In genomic region chr7:19202065-19202850, GRCm38 (mm10) we compare ENCODE assay signal across 14 mouse cellular contexts. TPM values are rescaled to one million over a fixed set of nuclear protein-coding genes. Genes with fewer than 3 reads are reported as not detected.
A peak's percentile ranks its signal among the peaks of the same experiment; 100 is the strongest.
DNase-seq lines count a peak whose midpoint lies in the region; ATAC-seq and TF ChIP-seq lines count a peak whose summit lies in the region.
"Had no signal": no experiment of that assay in that cellular context is flagged by ENCODE, and none has a peak within 500 bp of the region (broad histone marks: within the 10 kb centered on the region; RNA-seq: fewer than 3 reads in every experiment).

No protein-coding gene starts in this region.

- ATAC-seq in liver, postnatal 0 days: no peak

- no peak overlapping the region for H3K4me3 ChIP-seq in liver, postnatal 0 days (ENCODE audit: low read depth, low read length)
- peak overlapping the region; percentile 22 for H3K4me3 ChIP-seq in ES-Bruce4 (ENCODE audit: low read depth, low read length)
- H3K4me3 ChIP-seq: heart, adult 2 months; neural tube, embryonic 12.5 days had no signal

- DNase-seq in liver: peak; percentile 53
- DNase-seq in liver, postnatal 0 days: no peak
- DNase-seq in induced T-regulatory cell, adult 2 months (ENCODE audit: low read depth): peak; percentile 40
- DNase-seq in splenic B cell, adult 2 months (ENCODE audit: low read depth, low spot score): peak; percentile 32
- no peak for DNase-seq in layer of hippocampus, adult 18-20 months (ENCODE audit: low spot score in 2 of 2)
- DNase-seq in retina, embryonic 14.5 days (ENCODE audit: low spot score): no peak
- DNase-seq: adrenal gland, postnatal 25 days; heart, adult 2 months; kidney, adult 8-10 months; thymus, postnatal 25 days had no signal

- TF ChIP-seq CTCF in liver, postnatal 0 days (IDR thresholded peaks at IDR 0.05; ENCODE audit: low read depth): no peak
- no peak for TF ChIP-seq CTCF in ES-Bruce4 (IDR thresholded peaks at IDR 0.05; ENCODE audit: low read depth, low read length)

- no peaks in the 10 kb centered on the region for H3K9me3 ChIP-seq in liver, postnatal 0 days (ENCODE audit: low read length)
- no peaks in the 10 kb centered on the region for H3K9me3 ChIP-seq in ES-Bruce4 (replicated peaks; ENCODE audit: control insufficient read depth, insufficient read depth, low read length, poor library complexity, severe bottlenecking)
- H3K9me3 ChIP-seq: neural tube, embryonic 12.5 days had no signal

- TF ChIP-seq EP300 in liver, postnatal 0 days (IDR thresholded peaks at IDR 0.05; ENCODE audit: low read depth): no peak
- TF ChIP-seq EP300 in ES-Bruce4 (IDR thresholded peaks at IDR 0.05; ENCODE audit: insufficient read depth, low read depth, low read length): no peak

- H3K27me3 ChIP-seq in liver, postnatal 0 days (ENCODE audit: insufficient read depth, low read length): no peaks in the 10 kb centered on the region
- H3K27me3 ChIP-seq in ES-Bruce4 (ENCODE audit: control insufficient read depth, insufficient read depth, low read length, poor library complexity, severe bottlenecking): no peaks in the 10 kb centered on the region
- no peaks in the 10 kb centered on the region for H3K27me3 ChIP-seq in splenic B cell, adult 2 months (ENCODE audit: control insufficient read depth, insufficient read depth, low read length, poor library complexity, severe bottlenecking)
- H3K27me3 ChIP-seq: neural tube, embryonic 12.5 days had no signal

- no peak overlapping the region for H3K27ac ChIP-seq in liver, postnatal 0 days (ENCODE audit: low read depth)
- peak overlapping the region; percentile 88 for H3K27ac ChIP-seq in ES-Bruce4 (ENCODE audit: insufficient read depth, low read length)
- H3K27ac ChIP-seq: heart, adult 2 months; neural tube, embryonic 12.5 days had no signal

- peaks cover 14% of the 10 kb centered on the region for H3K36me3 ChIP-seq in liver, postnatal 0 days (replicated peaks; ENCODE audit: insufficient read depth, low read length)
- H3K36me3 ChIP-seq in ES-Bruce4 (ENCODE audit: control insufficient read depth, insufficient read depth, low read length, poor library complexity, severe bottlenecking): no peaks in the 10 kb centered on the region
- H3K36me3 ChIP-seq in splenic B cell, adult 2 months (ENCODE audit: control insufficient read depth, insufficient read depth, low read length, poor library complexity, severe bottlenecking): 0 out of 2 replicates have a peak, but pooled peaks cover 1% of the 10 kb centered on the region

- no peak for TF ChIP-seq POLR2A in ES-Bruce4 (IDR thresholded peaks at IDR 0.05; ENCODE audit: insufficient read depth, low read length)

- H3K4me1 ChIP-seq in liver, postnatal 0 days (ENCODE audit: insufficient read depth): no peaks in the 10 kb centered on the region
- peaks cover 5% of the 10 kb centered on the region for H3K4me1 ChIP-seq in ES-Bruce4 (ENCODE audit: control insufficient read depth, insufficient read depth, low read length)
- H3K4me1 ChIP-seq: neural tube, embryonic 12.5 days had no signal

- no peak overlapping the region for H3K9ac ChIP-seq in liver, postnatal 0 days (replicated peaks)
- H3K9ac ChIP-seq in ES-Bruce4 (ENCODE audit: low read depth, poor library complexity, severe bottlenecking): peak overlapping the region; percentile 15; the same call in 1 of the 2 replicates
- H3K9ac ChIP-seq: neural tube, embryonic 12.5 days had no signal

- 72% methylated on average over 15 of the region's 15 CpGs for WGBS in liver, postnatal 0 days (ENCODE audit: insufficient replicate concordance)

- no peak overlapping the region for H3K4me2 ChIP-seq in liver, postnatal 0 days (ENCODE audit: low read depth, low read length)
- H3K4me2 ChIP-seq: neural tube, embryonic 12.5 days had no signal

RNA-seq across cellular contexts. Expression of gene Gpr4, which starts 10.1 kb away (rescaled TPM):
- 0.74 and 0.83 TPM in 2 replicates for polyA plus RNA-seq in liver, postnatal 0 days (2015; fragmentation: Nextera tagmentation; extraction: Ambion mirVana)
- polyA plus RNA-seq in ES-Bruce4 (2011; ENCODE audit: insufficient read depth, insufficient read length, low read depth, missing spikeins): 3.3 and 5.1 TPM in 2 replicates
- 1 to 10 TPM; 1.3 to 1.4 TPM for total RNA-seq in layer of hippocampus, adult 18-20 months (2021)
- total RNA-seq: megakaryocyte, adult 5-6 weeks had no signal

RNA-seq across cellular contexts. Expression of gene Opa3, which starts 25.9 kb away (rescaled TPM):
- 8.7 and 9.7 TPM in 2 replicates for polyA plus RNA-seq in liver, postnatal 0 days (2015; fragmentation: Nextera tagmentation; extraction: Ambion mirVana)
- polyA plus RNA-seq in ES-Bruce4 (2011; ENCODE audit: insufficient read depth, insufficient read length, low read depth, missing spikeins): 22.3 and 24.8 TPM in 2 replicates
- 10 to 100 TPM; 41.3 to 42.6 TPM for total RNA-seq in layer of hippocampus, adult 18-20 months (2021)

RNA-seq across cellular contexts. Expression of gene Eml2, which starts 26.0 kb away (rescaled TPM):
- 3.3 and 3.4 TPM in 2 replicates for polyA plus RNA-seq in liver, postnatal 0 days (2015; fragmentation: Nextera tagmentation; extraction: Ambion mirVana)
- polyA plus RNA-seq in ES-Bruce4 (2011; ENCODE audit: insufficient read depth, insufficient read length, low read depth, missing spikeins): 63.3 and 64.4 TPM in 2 replicates
- 100 to 1,000 TPM; 160 to 178 TPM for total RNA-seq in layer of hippocampus, adult 18-20 months (2021)

RNA-seq across cellular contexts. Expression of gene Gipr, which starts 36.3 kb away (rescaled TPM):
- 0.04 TPM in 1 of 2 replicates, not detected in the other for polyA plus RNA-seq in liver, postnatal 0 days (2015; fragmentation: Nextera tagmentation; extraction: Ambion mirVana)
- 1.9 and 3.5 TPM in 2 replicates for polyA plus RNA-seq in ES-Bruce4 (2011; ENCODE audit: insufficient read depth, insufficient read length, low read depth, missing spikeins)
- total RNA-seq in layer of hippocampus, adult 18-20 months (2021): 1 to 10 TPM; 1.3 to 1.4 TPM
- total RNA-seq: liver, adult 2 months; megakaryocyte, adult 5-6 weeks had no signal
- polyA plus RNA-seq: liver, adult 2 months had no signal

RNA-seq across cellular contexts. Expression of gene Snrpd2, which starts 52.7 kb away (rescaled TPM):
- polyA plus RNA-seq in liver, postnatal 0 days (2015; fragmentation: Nextera tagmentation; extraction: Ambion mirVana): 38.9 and 41.0 TPM in 2 replicates
- 92.9 and 94.6 TPM in 2 replicates for polyA plus RNA-seq in ES-Bruce4 (2011; ENCODE audit: insufficient read depth, insufficient read length, low read depth, missing spikeins)
- total RNA-seq in layer of hippocampus, adult 18-20 months (2021): 10 to 100 TPM; 79.7 to 82.8 TPM

Comparison
In these comparisons a context has a peak if more than half of its experiments do, and no peak if none do; other contexts are left out.
1. DNase-seq: peak in liver (single experiment), induced T-regulatory cell, adult 2 months (single experiment) and splenic B cell, adult 2 months (single experiment); none in liver, postnatal 0 days (single experiment), layer of hippocampus, adult 18-20 months (0 of 2) and retina, embryonic 14.5 days (single experiment).
2. RNA of gene Eml2, which starts 26.0 kb away (polyA plus RNA-seq): 63.3 to 64.4 TPM in ES-Bruce4; 3.3 to 3.4 TPM in liver, postnatal 0 days; every median in the first group is over 10 times any median in the second.